Mouse (Mus musculus) lung, postnatal 0 days (tissue): ENCODE data around the gene Slc38a1. TPM values are rescaled to one million over a fixed set of nuclear protein-coding genes. Genes with fewer than 3 reads are reported as not detected.

Source experiments
- ATAC-seq: fragments of 200-750 bp; cut with Nextera tagmentation; 2 replicates; pipeline ENCODE4 v1.8.0; 2017; ENCODE audit warnings: moderate library complexity
- DNase-seq: peaks from one replicate; pipeline ENCODE4 v3.0.0-alpha.2; 2016; ENCODE audit warnings: low spot score
- H3K27ac ChIP-seq: fragments of 300-500 bp; sonication (generic); 2 replicates; pipeline ENCODE4 v1.5.1; 2014; ENCODE audit warnings: antibody characterized with exemption, mild to moderate bottlenecking, low read length, mixed read lengths
- H3K27me3 ChIP-seq: fragments of 300-500 bp; sonication (generic); replicated peaks from 2 replicates; pipeline ENCODE4 v1.6.1; 2014; ENCODE audit warnings: low read length, mixed read lengths; ENCODE audit not compliant: insufficient read depth
- H3K36me3 ChIP-seq: fragments of 300-500 bp; sonication (generic); 2 replicates; pipeline ENCODE4 v1.6.1; 2014; ENCODE audit warnings: low read length, mixed read lengths; ENCODE audit not compliant: insufficient read depth
- H3K4me1 ChIP-seq: fragments of 300-500 bp; sonication (generic); 2 replicates; pipeline ENCODE4 v1.6.1; 2014; ENCODE audit warnings: antibody characterized with exemption, low read depth, low read length, mixed read lengths; ENCODE audit not compliant: insufficient read depth
- H3K4me2 ChIP-seq: fragments of 300-500 bp; sonication (generic); replicated peaks from 2 replicates; pipeline ENCODE4 v1.6.1; 2014; ENCODE audit warnings: low read depth, mild to moderate bottlenecking, low read length, moderate library complexity, mixed read lengths
- H3K4me3 ChIP-seq: fragments of 300-500 bp; sonication (generic); 2 replicates; pipeline ENCODE4 v1.5.1; 2014; ENCODE audit warnings: low read depth, low read length
- H3K9ac ChIP-seq: fragments of 300-500 bp; sonication (generic); replicated peaks from 2 replicates; pipeline ENCODE4 v1.6.1; 2014; ENCODE audit warnings: low read depth, mild to moderate bottlenecking
- H3K9me3 ChIP-seq: fragments of 300-500 bp; sonication (generic); 2 replicates; pipeline ENCODE4 v1.6.1; 2016; ENCODE audit warnings: low read length, mixed read lengths
- CTCF ChIP-seq: IDR thresholded peaks from 2 replicates; pipeline ENCODE4 v1.5.1; 2016; ENCODE audit warnings: antibody characterized with exemption, mild to moderate bottlenecking
- EP300 ChIP-seq: IDR thresholded peaks from 2 replicates; pipeline ENCODE4 v1.6.1; 2016; ENCODE audit warnings: antibody characterized with exemption, mild to moderate bottlenecking, control low read depth
- WGBS: fragments of 180-500 bp; shearing (Covaris S2); extraction: QIAGEN DNeasy Blood & Tissue Kit; methylation state at CpG from one replicate; pipeline ENCODE4 v1.1.7; 2014; 5-methylcytosine and 5-hydroxymethylcytosine counted together
- polyA plus RNA-seq: library from polyadenylated mRNA; unstranded; fragments of >200 nt; fragmentation: Nextera tagmentation; extraction: Ambion mirVana; gene quantifications from 2 replicates; pipeline ENCODE4 v1.2.1, GENCODE M21; 2015

Slc38a1 gene
- polyA plus RNA-seq, 1 experiment from 2014 or later, result 13.5 TPM

- H3K36me3 ChIP-seq, result no peaks in the 10 kb centered on the region
- DNase-seq (peak; percentile 50), ATAC-seq (peak; percentile 57)
- no peak overlapping the region for H3K27ac ChIP-seq
- TF ChIP-seq EP300 (no peak), CTCF (no peak)
- WGBS, result 51% methylated on average over 8 of the region's 8 CpGs
- no peak overlapping the region for H3K9ac ChIP-seq
- no peaks in the 10 kb centered on the region for H3K4me1 ChIP-seq
- no peaks in the 10 kb centered on the region for H3K27me3 ChIP-seq
- H3K4me2 ChIP-seq, result no peak overlapping the region
- no peak overlapping the region for H3K4me3 ChIP-seq
- H3K9me3 ChIP-seq, result no peaks in the 10 kb centered on the region
Observed at GRCm38 (mm10) chr15:96654714-96655113, 12.0 kb upstream of the Slc38a1 start.

- no peaks in the 10 kb centered on the region for H3K4me1 ChIP-seq
- DNase-seq (no peak), ATAC-seq (no peak)
- no peak overlapping the region for H3K4me3 ChIP-seq
- WGBS, result 92% methylated on average over 16 of the region's 16 CpGs
- H3K36me3 ChIP-seq, result no peaks in the 10 kb centered on the region
- no peaks in the 10 kb centered on the region for H3K9me3 ChIP-seq
- no peaks in the 10 kb centered on the region for H3K27me3 ChIP-seq
- no peak overlapping the region for H3K4me2 ChIP-seq
- TF ChIP-seq EP300 (no peak), CTCF (no peak)
- no peak overlapping the region for H3K9ac ChIP-seq
- H3K27ac ChIP-seq, result no peak overlapping the region
Observed at GRCm38 (mm10) chr15:96653011-96653410, 10.3 kb upstream of the Slc38a1 start.

GRCm38 (mm10) chr15:96652531-96652930 lies 9.8 kb upstream of the Slc38a1 start:
- Histone ChIP-seq H3K4me2 (no peak overlapping the region), H3K4me1 (no peaks in the 10 kb centered on the region), H3K27ac (no peak overlapping the region), H3K9ac (no peak overlapping the region), H3K27me3 (no peaks in the 10 kb centered on the region), H3K4me3 (no peak overlapping the region), H3K9me3 (no peaks in the 10 kb centered on the region), H3K36me3 (no peaks in the 10 kb centered on the region)
- 68% methylated on average over 10 of the region's 10 CpGs for WGBS
- ATAC-seq (no peak), DNase-seq (no peak)
- TF ChIP-seq EP300, result no peak
- no peak for TF ChIP-seq CTCF

GRCm38 (mm10) chr15:96647376-96647775 lies 4.7 kb upstream of the Slc38a1 start:
- no peak overlapping the region for H3K4me3 ChIP-seq
- DNase-seq (no peak), ATAC-seq (no peak)
- no peaks in the 10 kb centered on the region for H3K27me3 ChIP-seq
- TF ChIP-seq CTCF (no peak), EP300 (no peak)
- no peaks in the 10 kb centered on the region for H3K4me1 ChIP-seq
- no peak overlapping the region for H3K9ac ChIP-seq
- no peaks in the 10 kb centered on the region for H3K9me3 ChIP-seq
- H3K36me3 ChIP-seq, result no peaks in the 10 kb centered on the region
- no peak overlapping the region for H3K4me2 ChIP-seq
- no peak overlapping the region for H3K27ac ChIP-seq
- WGBS, result 37% methylated on average over 9 of the region's 15 CpGs

- Histone ChIP-seq H3K27ac (peak overlapping the region; percentile 47; the same call in 1 of the 2 replicates), H3K4me3 (peak overlapping the region; percentile 65), H3K9ac (peak overlapping the region; percentile 41; the same call in 1 of the 2 replicates), H3K36me3 (no peaks in the 10 kb centered on the region), H3K4me1 (no peaks in the 10 kb centered on the region), H3K4me2 (peak overlapping the region; percentile 97), H3K9me3 (no peaks in the 10 kb centered on the region), H3K27me3 (no peaks in the 10 kb centered on the region)
- DNase-seq (no peak), ATAC-seq (0 out of 2 replicates have a peak, but pooled peaks have one; percentile 9)
- TF ChIP-seq CTCF (no peak), EP300 (no peak)
- under 1% methylated on average over 31 of the region's 31 CpGs for WGBS
Observed at GRCm38 (mm10) chr15:96641821-96642435, 785 bp downstream of the Slc38a1 start.

GRCm38 (mm10) chr15:96641111-96641820 lies 1.4 kb downstream of the Slc38a1 start:
- no peaks in the 10 kb centered on the region for H3K9me3 ChIP-seq
- no peaks in the 10 kb centered on the region for H3K4me1 ChIP-seq
- H3K4me3 ChIP-seq, result peak overlapping the region; percentile 65
- ATAC-seq (peak; percentile 77), DNase-seq (peak; percentile 77)
- H3K36me3 ChIP-seq, result no peaks in the 10 kb centered on the region
- H3K27ac ChIP-seq, result peak overlapping the region; percentile 47; the same call in 1 of the 2 replicates
- H3K9ac ChIP-seq, result peak overlapping the region; percentile 41
- H3K27me3 ChIP-seq, result no peaks in the 10 kb centered on the region
- H3K4me2 ChIP-seq, result peak overlapping the region; percentile 97
- WGBS, result under 1% methylated on average over 63 of the region's 63 CpGs
- no peak for TF ChIP-seq CTCF
- no peak for TF ChIP-seq EP300
